Mouse (Mus musculus) thymus, adult 2 months (tissue): ENCODE results near the gene Mrps27.

ENCODE experiments used
- CTCF ChIP-seq: fragments of 200-500 bp; IDR thresholded peaks from 2 replicates; pipeline ENCODE4 v1.5.1; 2012; ENCODE audit warnings: mild to moderate bottlenecking, control low read depth, low read length, moderate library complexity, borderline replicate concordance; ENCODE audit not compliant: control insufficient read depth, poor library complexity, insufficient read depth; ENCODE audit errors: extremely low read depth
- POLR2A ChIP-seq: fragments of 200-500 bp; IDR thresholded peaks from 2 replicates; pipeline ENCODE4 v1.6.1; 2012; ENCODE audit warnings: mild to moderate bottlenecking, low read length, control low read depth, moderate library complexity; ENCODE audit not compliant: control insufficient read depth, poor library complexity, insufficient read depth; ENCODE audit errors: extremely low read depth

- no peak for TF ChIP-seq POLR2A
- no peak for TF ChIP-seq CTCF
These were observed 11.3 kb downstream of the Mrps27 start for GRCm38 (mm10) chr13:99355861-99356260.
